Mouse (Mus musculus): Measurements from ENCODE around the gene Ugcg.

DNA sequence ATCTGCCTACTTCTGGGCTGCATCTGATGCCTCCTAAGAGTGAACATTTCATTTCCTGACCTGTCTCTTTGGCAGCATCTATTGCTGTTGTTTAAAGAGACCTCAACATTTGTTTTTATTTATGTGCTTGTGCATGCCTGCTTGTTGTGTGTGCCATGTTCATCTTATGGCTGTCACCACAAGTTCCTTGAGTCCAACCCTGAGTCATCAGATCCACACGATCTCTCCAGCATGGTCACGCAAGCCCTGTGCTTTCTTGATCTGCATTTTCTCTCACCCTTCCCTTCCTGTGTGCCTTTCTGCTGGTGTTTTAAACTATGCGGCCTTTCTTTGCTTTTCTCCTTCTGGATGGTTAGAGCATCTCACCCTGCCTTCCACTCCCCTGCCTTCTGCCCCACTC, 11.6 kb downstream of the Ugcg start:
- TF ChIP-seq CTCF (IDR thresholded peaks at IDR 0.05; ENCODE audit: low read depth): no peak
- TF ChIP-seq EP300 (IDR thresholded peaks at IDR 0.05; ENCODE audit: low read depth): no peak
